Mouse (Mus musculus): ENCODE measurements at regions not wholly inside any gene's neighbourhood (a gene's known extent, or its start where the extent isn't known, plus 50 kb on each side); places are given as distances from the start of the nearest gene placed in this dataset.

- no peak for ATAC-seq
Measured at GRCm38 (mm10) chr13:92911660-92912284, 67.2 kb downstream of the Mtx3 start.

GRCm38 (mm10) chr13:92912661-92913060 is 68.1 kb downstream of the Mtx3 start:
- no peak for ATAC-seq

- ATAC-seq = no peak
Measured at GRCm38 (mm10) chr13:92914631-92915030, 70.1 kb downstream of the Mtx3 start.

- ATAC-seq = no peak
Measured at GRCm38 (mm10) chr13:92915221-92915839, 70.8 kb downstream of the Mtx3 start.

GRCm38 (mm10) chr13:92915948-92916710 is 71.6 kb downstream of the Mtx3 start:
- no peak for ATAC-seq

GRCm38 (mm10) chr13:92919882-92920281 is 75.3 kb downstream of the Mtx3 start:
- ATAC-seq = no peak

- no peak for ATAC-seq
Measured at GRCm38 (mm10) chr13:92921936-92922335, 77.4 kb downstream of the Mtx3 start.

GRCm38 (mm10) chr13:92923496-92923895 is 78.9 kb downstream of the Mtx3 start:
- no peak for ATAC-seq

- ATAC-seq = no peak
Measured at GRCm38 (mm10) chr13:92924021-92924420, 79.5 kb downstream of the Mtx3 start.

GRCm38 (mm10) chr13:92925196-92925595 is 80.6 kb downstream of the Mtx3 start:
- ATAC-seq = no peak

GRCm38 (mm10) chr13:92928551-92928950 is 84.0 kb downstream of the Mtx3 start:
- no peak for ATAC-seq

- no peak for ATAC-seq
Measured at GRCm38 (mm10) chr13:92931696-92932095, 87.1 kb downstream of the Mtx3 start.

- ATAC-seq = no peak
Measured at GRCm38 (mm10) chr13:92939032-92939431, 94.5 kb downstream of the Mtx3 start.

- no peak for ATAC-seq
Measured at GRCm38 (mm10) chr13:92940610-92941009, 96.0 kb downstream of the Mtx3 start.

GRCm38 (mm10) chr13:92948560-92948959 is 104.0 kb downstream of the Mtx3 start:
- no peak for ATAC-seq

GRCm38 (mm10) chr13:92960031-92960430 is 115.5 kb downstream of the Mtx3 start:
- no peak for ATAC-seq

GRCm38 (mm10) chr13:92962625-92963024 is 118.1 kb downstream of the Mtx3 start:
- no peak for ATAC-seq

- ATAC-seq = no peak
Measured at GRCm38 (mm10) chr13:92963351-92963895, 118.9 kb downstream of the Mtx3 start.

GRCm38 (mm10) chr13:92964213-92964743 is 119.7 kb downstream of the Mtx3 start:
- no peak for ATAC-seq

GRCm38 (mm10) chr13:92967025-92967610 is 122.6 kb downstream of the Mtx3 start:
- ATAC-seq = no peak

- ATAC-seq = no peak
Measured at GRCm38 (mm10) chr13:92969579-92969978, 125.0 kb downstream of the Mtx3 start.

- no peak for ATAC-seq
Measured at GRCm38 (mm10) chr13:92972891-92973290, 128.3 kb downstream of the Mtx3 start.

- ATAC-seq = peak; percentile 32
Measured at GRCm38 (mm10) chr13:92973791-92974190, 129.2 kb downstream of the Mtx3 start.

Data from CD4-positive, CD25-positive, alpha-beta regulatory T cell, adult 4 months (primary cell).